Mouse (Mus musculus): ENCODE measurements around the gene Spsb1. TPM values are rescaled to one million over a fixed set of nuclear protein-coding genes. Genes with fewer than 3 reads are reported as not detected.

The Spsb1 gene
- polyA plus RNA-seq (2014; fragmentation: Illumina TruSeq; extraction: RNeasy Lipid Tissue Mini Kit (QIAGEN cat#74804); ENCODE audit: low read depth, low replicate concordance), result 1.0 TPM

GRCm38 (mm10) chr4:149954893-149955439 is at the start of gene Spsb1:
Gene Spsb1, minus strand, starts transcription at chr4:149955043.

Other genes with a start within 250 kb of the Spsb1 start
- 1.1 TPM for gene Tmem201, start 217.0 kb downstream of the Spsb1 start, polyA plus RNA-seq (2014; fragmentation: Illumina TruSeq; extraction: RNeasy Lipid Tissue Mini Kit (QIAGEN cat#74804); ENCODE audit: low read depth, low replicate concordance)
- gene Slc25a33, start 180.8 kb downstream of the Spsb1 start, polyA plus RNA-seq (2014; fragmentation: Illumina TruSeq; extraction: RNeasy Lipid Tissue Mini Kit (QIAGEN cat#74804); ENCODE audit: low read depth, low replicate concordance), result 6.6 TPM
- gene H6pd, start 54.0 kb upstream of the Spsb1 start, polyA plus RNA-seq (2014; fragmentation: Illumina TruSeq; extraction: RNeasy Lipid Tissue Mini Kit (QIAGEN cat#74804); ENCODE audit: low read depth, low replicate concordance), result 21.4 TPM
- 0.20 TPM for gene Gpr157, start 132.3 kb upstream of the Spsb1 start, polyA plus RNA-seq (2014; fragmentation: Illumina TruSeq; extraction: RNeasy Lipid Tissue Mini Kit (QIAGEN cat#74804); ENCODE audit: low read depth, low replicate concordance)
- 14.3 TPM for gene Slc2a5, start 164.2 kb upstream of the Spsb1 start, polyA plus RNA-seq (2014; fragmentation: Illumina TruSeq; extraction: RNeasy Lipid Tissue Mini Kit (QIAGEN cat#74804); ENCODE audit: low read depth, low replicate concordance)
- not detected for gene Slc2a7, start 193.9 kb upstream of the Spsb1 start, polyA plus RNA-seq (2014; fragmentation: Illumina TruSeq; extraction: RNeasy Lipid Tissue Mini Kit (QIAGEN cat#74804); ENCODE audit: low read depth, low replicate concordance)
- not detected for gene Car6, start 246.3 kb upstream of the Spsb1 start, polyA plus RNA-seq (2014; fragmentation: Illumina TruSeq; extraction: RNeasy Lipid Tissue Mini Kit (QIAGEN cat#74804); ENCODE audit: low read depth, low replicate concordance)

Measured in kidney, adult 10 weeks (tissue).